Mouse (Mus musculus): ENCODE data around the gene S100a4. TPM values are rescaled to one million over a fixed set of nuclear protein-coding genes. Genes with fewer than 3 reads are reported as not detected.

The S100a4 gene
- total RNA-seq (2023), result 16.8 TPM

DNA sequence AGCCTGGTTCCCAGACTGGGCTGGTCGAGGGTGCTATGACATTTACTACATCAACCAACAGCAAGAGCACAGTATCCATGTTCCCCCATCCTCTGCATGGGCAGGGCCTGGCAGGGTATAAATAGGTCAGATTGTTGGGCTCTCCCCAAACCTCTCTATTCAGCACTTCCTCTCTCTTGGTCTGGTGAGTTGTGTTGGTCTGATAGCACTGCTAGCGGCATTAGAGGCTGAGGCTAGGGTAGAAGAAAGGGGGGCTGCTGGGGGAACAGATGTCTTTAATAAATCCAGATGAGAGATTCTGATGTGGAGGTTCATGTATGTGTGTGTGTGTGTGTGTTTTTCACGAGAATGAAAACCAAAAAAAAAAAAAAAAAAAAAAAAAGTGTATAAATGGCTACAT is at the start of gene S100a4:
S100a4 (plus strand) TSS at position 149 of the 400 bp plus-strand sequence.

DNA sequence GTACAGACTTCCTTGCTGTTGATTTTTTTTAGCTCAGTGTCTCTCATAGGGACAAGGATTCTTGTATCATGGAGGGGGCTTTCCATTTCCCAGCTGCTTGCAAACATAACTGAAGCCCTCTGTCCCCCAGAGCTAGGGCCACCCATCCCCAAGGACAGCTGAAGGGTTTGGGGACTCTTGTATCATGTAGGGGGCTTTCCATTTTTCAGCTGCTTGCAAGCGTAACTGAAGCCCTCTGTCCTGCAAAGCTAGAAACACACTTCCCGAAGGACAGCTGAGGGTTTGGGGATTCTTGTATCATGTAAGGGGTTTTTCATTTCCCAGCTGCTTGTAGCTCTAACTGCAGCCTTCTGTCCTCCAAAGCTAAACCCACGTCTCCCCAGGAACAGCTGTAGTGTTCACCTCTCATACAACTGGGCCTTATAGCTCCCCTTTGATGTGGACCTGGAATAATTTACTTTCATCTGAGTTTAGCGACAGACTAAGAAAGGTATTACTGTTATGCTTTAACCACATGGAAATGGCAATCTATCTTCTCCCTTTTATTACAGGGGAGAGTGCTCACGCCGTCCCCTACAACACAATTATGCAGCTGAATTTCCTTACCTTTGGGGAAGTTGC is 43.5 kb upstream of the S100a4 start, which contains the start of gene S100a3:
S100a3 (plus strand) TSS at position 571 of the 621 bp plus-strand sequence.

DNA sequence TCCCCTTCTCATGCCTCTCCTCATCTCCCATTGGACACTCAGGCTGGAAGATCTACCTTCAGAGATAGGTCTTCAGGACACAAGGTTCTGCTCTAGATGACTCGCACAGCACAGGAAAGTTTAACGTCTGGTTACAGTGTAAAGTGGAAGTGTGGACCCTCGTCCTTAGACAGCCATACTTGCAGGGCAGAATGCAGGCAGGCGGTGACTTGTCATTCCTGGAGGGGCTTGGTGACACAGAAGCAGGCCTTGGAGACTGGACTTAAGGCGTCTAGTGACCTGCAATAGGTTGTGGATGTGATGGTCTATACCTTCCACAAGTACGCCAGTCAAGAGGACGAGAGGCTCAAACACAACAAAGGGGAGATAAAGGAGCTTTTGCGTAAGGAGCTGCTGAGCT is 13.6 kb upstream of the S100a4 start, which contains the start of gene S100a2:
S100a2 (plus strand) TSS at position 301 of the 400 bp plus-strand sequence.

DNA sequence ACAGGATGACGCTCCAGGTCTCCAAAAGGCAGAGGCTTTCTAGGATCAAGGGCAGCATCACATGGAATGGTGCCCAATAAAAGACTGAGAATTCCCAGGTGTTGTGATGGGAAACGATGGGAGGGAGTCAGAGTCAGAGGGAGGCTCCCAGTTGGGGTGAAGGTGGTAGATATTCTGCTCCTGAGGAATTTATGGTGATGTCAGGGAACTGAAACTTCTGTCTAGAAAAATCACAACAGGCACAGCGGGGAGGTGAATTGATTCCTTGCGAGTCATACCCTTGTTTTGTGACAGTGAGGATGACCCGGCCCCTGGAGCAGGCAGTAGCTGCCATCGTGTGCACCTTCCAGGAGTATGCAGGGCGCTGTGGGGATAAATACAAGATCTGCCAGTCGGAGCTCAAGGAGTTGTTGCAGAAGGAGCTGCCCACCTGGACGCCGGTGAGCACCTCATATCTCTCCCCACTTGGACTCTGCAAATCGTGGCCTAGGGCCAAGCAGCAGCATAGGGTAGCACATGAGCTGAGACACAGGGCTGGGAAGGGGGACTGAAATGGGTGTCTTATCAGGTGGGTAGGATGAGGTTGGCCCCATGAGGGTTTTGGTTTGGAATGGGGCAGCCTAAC is 2.0 kb upstream of the S100a4 start, which contains the start of gene Gm42674:
Gm42674 (plus strand) TSS at position 419 of the 625 bp plus-strand sequence.

DNA sequence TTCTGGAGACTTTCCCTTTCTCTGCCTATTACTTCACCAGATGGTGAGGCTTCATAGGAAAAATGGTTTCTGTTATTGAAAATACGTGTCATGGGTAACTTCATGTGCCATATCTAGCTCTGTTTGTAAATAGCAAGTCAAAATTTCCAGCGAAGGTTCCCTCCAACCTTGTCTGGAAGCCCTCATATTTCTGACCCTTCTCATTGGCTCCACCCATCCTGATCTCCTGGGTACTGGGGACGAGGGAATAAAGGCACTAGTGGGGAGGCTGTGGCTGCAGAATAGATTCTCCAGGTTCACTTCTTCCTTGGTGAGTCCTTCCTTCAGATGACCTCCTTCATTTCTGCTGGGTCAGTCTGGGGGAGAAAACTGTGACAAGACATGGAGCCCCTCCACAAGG is 4.7 kb downstream of the S100a4 start, which contains the start of gene S100a5:
S100a5 (plus strand) TSS at position 301 of the 400 bp plus-strand sequence.

DNA sequence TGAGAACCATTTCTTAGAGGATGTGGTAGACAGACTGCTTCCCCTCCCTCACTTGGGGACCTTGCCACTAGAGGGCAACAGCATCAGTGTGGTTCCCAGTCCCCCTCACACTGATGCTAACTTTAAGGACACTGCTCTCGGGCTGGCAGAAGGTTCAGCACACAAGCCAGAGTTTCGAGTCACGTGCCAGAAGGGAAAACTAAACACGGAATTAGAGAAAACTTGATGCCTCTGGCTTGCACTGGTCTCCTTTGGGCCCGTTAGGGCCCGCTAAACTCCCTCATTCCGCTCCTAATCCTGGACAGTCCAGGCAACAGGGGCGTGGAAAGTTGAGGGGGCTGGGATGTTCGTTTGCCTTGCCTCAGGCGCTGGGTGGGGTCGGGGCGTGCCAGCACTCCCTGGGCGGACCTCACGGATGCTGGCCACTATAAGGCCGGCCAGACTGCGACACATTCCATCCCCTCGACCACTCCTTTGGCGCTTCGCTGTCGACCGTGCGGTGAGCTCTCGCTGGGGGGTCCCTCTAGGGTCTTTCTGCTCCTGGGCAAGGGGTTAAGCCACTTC is 9.2 kb downstream of the S100a4 start, which contains the start of gene S100a6:
S100a6 (plus strand) TSS at position 155 of the 564 bp plus-strand sequence.

DNA sequence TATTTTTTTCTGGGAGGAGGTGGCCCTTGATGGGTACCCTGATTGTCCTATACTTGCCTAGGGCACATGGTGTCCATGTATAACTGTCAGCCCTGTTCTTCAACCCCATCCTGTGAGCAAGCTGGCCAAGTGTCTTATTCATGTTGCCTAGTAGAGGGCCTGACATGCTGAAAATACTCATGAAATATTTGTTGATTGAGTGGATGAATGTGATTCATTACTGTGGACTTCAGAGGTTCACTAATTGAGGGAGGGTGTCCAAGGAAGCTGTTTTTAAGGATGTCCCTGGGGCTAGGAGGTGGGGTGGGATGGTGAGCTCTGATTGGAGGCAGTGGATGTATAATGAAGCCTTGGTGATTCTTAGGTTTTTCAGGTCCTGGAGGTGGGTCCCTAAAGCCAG is 50.1 kb downstream of the S100a4 start, which contains the start of gene S100a7a:
S100a7a (plus strand) TSS at position 301 of the 400 bp plus-strand sequence.

Other genes starting within 250 kb of the S100a4 start
- gene Slc27a3, start 213.8 kb upstream of the S100a4 start, total RNA-seq (2023), result 1.3 TPM
- 52.6 TPM for gene Ints3, start 170.1 kb upstream of the S100a4 start, total RNA-seq (2023)
- gene Npr1, start 137.9 kb upstream of the S100a4 start, total RNA-seq (2023), result 1.6 TPM
- 84.0 TPM for gene Ilf2, start 127.6 kb upstream of the S100a4 start, total RNA-seq (2023)
- 42.1 TPM for gene Snapin, start 112.7 kb upstream of the S100a4 start, total RNA-seq (2023)
- gene Chtop, start 94.3 kb upstream of the S100a4 start, total RNA-seq (2023), result 211 TPM
- gene S100a1, start 89.4 kb upstream of the S100a4 start, total RNA-seq (2023), result 2.2 TPM
- gene S100a13, start 89.3 kb upstream of the S100a4 start, total RNA-seq (2023), result 37.8 TPM
- gene S100a14, start 76.9 kb upstream of the S100a4 start, total RNA-seq (2023), result 1.2 TPM
- 0.71 TPM for gene S100a16, start 66.5 kb upstream of the S100a4 start, total RNA-seq (2023)
- gene S100a3, start 43.2 kb upstream of the S100a4 start, total RNA-seq (2023), result not detected
- not detected for gene S100a2, start 13.5 kb upstream of the S100a4 start, total RNA-seq (2023)
- not detected for gene Gm42674, start 1.9 kb upstream of the S100a4 start, total RNA-seq (2023)
- gene S100a5, start 4.8 kb downstream of the S100a4 start, total RNA-seq (2023), result not detected
- gene S100a6, start 9.1 kb downstream of the S100a4 start, total RNA-seq (2023), result 14.4 TPM
- not detected for gene S100a7a, start 50.2 kb downstream of the S100a4 start, total RNA-seq (2023)
- gene S100a8, start 65.2 kb downstream of the S100a4 start, total RNA-seq (2023), result 19.6 TPM
- 18.9 TPM for gene S100a9, start 92.0 kb downstream of the S100a4 start, total RNA-seq (2023)
- gene Pglyrp4, start 123.1 kb downstream of the S100a4 start, total RNA-seq (2023), result not detected
- gene Gm5849, start 174.1 kb downstream of the S100a4 start, total RNA-seq (2023), result not detected